Mouse (Mus musculus) brain, embryonic 14.5 days (tissue): Measurements from ENCODE around the gene Arid5b.

Experiments used
- CTCF ChIP-seq: fragments of 200-500 bp; IDR thresholded peaks from 2 replicates; pipeline ENCODE4 v1.5.1; 2012; ENCODE audit warnings: inconsistent platforms, mild to moderate bottlenecking, moderate library complexity, borderline replicate concordance; ENCODE audit not compliant: insufficient read depth, insufficient read length; ENCODE audit errors: extremely low read depth
- POLR2A ChIP-seq: fragments of 200-500 bp; IDR thresholded peaks from 2 replicates; pipeline ENCODE4 v1.6.1; 2012; ENCODE audit warnings: mild to moderate bottlenecking, inconsistent platforms, borderline replicate concordance; ENCODE audit not compliant: poor library complexity, insufficient read depth, insufficient read length, severe bottlenecking; ENCODE audit errors: extremely low read depth

DNA sequence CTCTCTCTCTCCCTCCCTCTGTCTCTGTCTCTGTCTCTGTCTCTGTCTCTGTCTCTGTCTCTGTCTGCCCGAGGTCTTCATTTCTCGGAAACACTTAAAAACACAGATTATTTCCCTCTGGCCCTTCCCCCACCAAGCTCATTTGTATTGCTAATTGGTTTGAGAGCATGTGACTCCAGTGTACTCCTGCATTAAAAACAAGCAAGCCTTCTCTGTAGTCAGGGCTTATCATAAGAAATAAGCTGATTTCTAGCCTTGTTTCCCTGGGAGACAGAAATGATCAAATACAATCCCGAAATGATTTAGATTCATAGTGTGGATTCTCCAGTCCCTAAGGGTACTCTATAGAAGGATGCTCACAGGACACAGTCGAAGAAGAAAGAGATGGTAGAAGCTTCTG is 136.0 kb downstream of the Arid5b start:
- TF ChIP-seq POLR2A (no peak), CTCF (no peak)
